Comparison of ENCODE assay signal across 23 mouse cellular contexts in the genomic region with DNA sequence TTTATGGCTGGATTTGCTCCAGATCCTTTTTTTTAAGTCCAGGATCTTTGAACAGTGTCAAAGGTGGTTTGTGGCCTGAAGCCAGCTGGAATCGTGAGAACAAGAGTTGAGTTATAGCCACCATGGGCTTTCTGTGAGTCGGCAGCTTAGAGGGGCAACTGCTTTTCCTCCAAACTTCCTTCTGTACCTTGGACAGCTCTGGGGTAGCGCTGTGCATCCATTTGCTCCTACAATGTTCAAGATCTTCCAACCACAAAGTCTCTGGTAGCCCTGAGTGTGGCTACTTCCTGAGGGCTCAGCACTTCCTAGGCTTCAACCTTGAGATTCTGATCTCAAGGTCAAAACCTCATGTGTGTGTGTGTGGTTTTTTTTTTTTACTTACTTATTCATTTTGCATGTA.
DNase-seq lines count a peak whose midpoint lies in the region; ATAC-seq lines count a peak whose summit lies in the region.
"Had no signal": no experiment of that assay in that cellular context is flagged by ENCODE, and none has a peak within 500 bp of the region (broad histone marks: within the 10 kb centered on the region; RNA-seq: fewer than 3 reads in every experiment).

No protein-coding gene starts in this region.

- peak; percentile 53 for DNase-seq in intestine, embryonic 14.5 days (ENCODE audit: low spot score)
- DNase-seq in 3T3-L1 (ENCODE audit: low read depth, low spot score) (peak; percentile 2), 416B (ENCODE audit: low read depth) (peak; percentile 61), NIH3T3 (ENCODE audit: low read depth) (peak; percentile 8)
- DNase-seq in adrenal gland, adult 2 months: no peak
- DNase-seq: adrenal gland, adult 8-10 months; adrenal gland, postnatal 36 days; cerebellum, adult 2 months; cerebellum, postnatal 10 days; gastrocnemius, adult 2 months; gastrocnemius, postnatal 25 days; heart, postnatal 4 days; kidney, adult 9 months had no signal

- no peak overlapping the region for H3K27ac ChIP-seq in intestine, embryonic 14.5 days (ENCODE audit: low read depth)
- H3K27ac ChIP-seq in intestine, embryonic 15.5 days: no peak overlapping the region
- no peak overlapping the region for H3K27ac ChIP-seq in midbrain, embryonic 16.5 days (ENCODE audit: low read length)
- H3K27ac ChIP-seq: embryonic facial prominence, embryonic 15.5 days; forebrain, embryonic 10.5 days; gastrocnemius, adult 2 months; heart, embryonic 13.5 days; hindbrain, embryonic 12.5 days had no signal

- no peaks in the 10 kb centered on the region for H3K4me1 ChIP-seq in intestine, embryonic 14.5 days (replicated peaks; ENCODE audit: control insufficient read depth, insufficient read depth, low read length)
- H3K4me1 ChIP-seq in intestine, embryonic 15.5 days (replicated peaks): no peaks in the 10 kb centered on the region
- H3K4me1 ChIP-seq in midbrain, embryonic 16.5 days (ENCODE audit: control insufficient read depth, insufficient read depth, low read length): no peaks in the 10 kb centered on the region
- H3K4me1 ChIP-seq: embryonic facial prominence, embryonic 15.5 days; forebrain, embryonic 10.5 days; heart, embryonic 13.5 days; hindbrain, embryonic 12.5 days had no signal

- H3K36me3 ChIP-seq in intestine, embryonic 14.5 days (ENCODE audit: control insufficient read depth, insufficient read depth, low read length): no peaks in the 10 kb centered on the region
- H3K36me3 ChIP-seq in intestine, embryonic 15.5 days: no peaks in the 10 kb centered on the region
- H3K36me3 ChIP-seq in midbrain, embryonic 16.5 days (ENCODE audit: control insufficient read depth, insufficient read depth, low read length): no peaks in the 10 kb centered on the region
- H3K36me3 ChIP-seq: embryonic facial prominence, embryonic 15.5 days; forebrain, embryonic 10.5 days; heart, embryonic 13.5 days; hindbrain, embryonic 12.5 days had no signal

- no peak overlapping the region for H3K9ac ChIP-seq in intestine, embryonic 14.5 days (ENCODE audit: low read length)
- no peak overlapping the region for H3K9ac ChIP-seq in intestine, embryonic 15.5 days
- H3K9ac ChIP-seq in midbrain, embryonic 16.5 days (ENCODE audit: low read depth, low read length): no peak overlapping the region
- H3K9ac ChIP-seq: embryonic facial prominence, embryonic 15.5 days; heart, embryonic 13.5 days; hindbrain, embryonic 12.5 days had no signal

- H3K9me3 ChIP-seq in intestine, embryonic 14.5 days (ENCODE audit: control insufficient read depth, low read length): no peaks in the 10 kb centered on the region
- no peaks in the 10 kb centered on the region for H3K9me3 ChIP-seq in intestine, embryonic 15.5 days
- no peaks in the 10 kb centered on the region for H3K9me3 ChIP-seq in midbrain, embryonic 16.5 days (replicated peaks; ENCODE audit: control insufficient read depth, low read length, poor library complexity, severe bottlenecking)
- H3K9me3 ChIP-seq: embryonic facial prominence, embryonic 15.5 days; forebrain, embryonic 10.5 days; heart, embryonic 13.5 days; hindbrain, embryonic 12.5 days had no signal

- H3K4me3 ChIP-seq in intestine, embryonic 14.5 days (ENCODE audit: low read depth, low read length): no peak overlapping the region
- H3K4me3 ChIP-seq in intestine, embryonic 15.5 days (replicated peaks): no peak overlapping the region
- no peak overlapping the region for H3K4me3 ChIP-seq in midbrain, embryonic 16.5 days (ENCODE audit: low read depth, low read length)
- H3K4me3 ChIP-seq: embryonic facial prominence, embryonic 15.5 days; erythroblast, embryonic 14.5 days; forebrain, embryonic 10.5 days; gastrocnemius, adult 2 months; heart, embryonic 13.5 days; hindbrain, embryonic 12.5 days had no signal

- ATAC-seq in intestine, embryonic 14.5 days (replicated peaks; ENCODE audit: low FRiP score, low TSS enrichment, low read depth): no peak
- no peak for ATAC-seq in intestine, embryonic 15.5 days
- ATAC-seq in midbrain, embryonic 16.5 days: no peak
- ATAC-seq: forebrain, embryonic 14.5 days; hindbrain, embryonic 16.5 days; intestine, postnatal 0 days had no signal

- H3K27me3 ChIP-seq in intestine, embryonic 14.5 days (replicated peaks; ENCODE audit: control insufficient read depth, insufficient read depth, low read length): no peaks in the 10 kb centered on the region
- no peaks in the 10 kb centered on the region for H3K27me3 ChIP-seq in intestine, embryonic 15.5 days (replicated peaks)
- no peaks in the 10 kb centered on the region for H3K27me3 ChIP-seq in midbrain, embryonic 16.5 days (ENCODE audit: control insufficient read depth, insufficient read depth, low read depth, low read length)
- H3K27me3 ChIP-seq: embryonic facial prominence, embryonic 15.5 days; heart, embryonic 13.5 days; hindbrain, embryonic 12.5 days had no signal

- H3K4me2 ChIP-seq in intestine, embryonic 14.5 days (ENCODE audit: low read length): no peak overlapping the region
- H3K4me2 ChIP-seq in intestine, embryonic 15.5 days (replicated peaks): no peak overlapping the region
- no peak overlapping the region for H3K4me2 ChIP-seq in midbrain, embryonic 16.5 days (ENCODE audit: low read length)
- H3K4me2 ChIP-seq: embryonic facial prominence, embryonic 15.5 days; heart, embryonic 13.5 days; hindbrain, embryonic 12.5 days had no signal

- 56% methylated on average over 3 of the region's 3 CpGs for WGBS in intestine, embryonic 14.5 days
- WGBS in intestine, embryonic 15.5 days: 54% methylated on average over 3 of the region's 3 CpGs
- 83% methylated on average over 3 of the region's 3 CpGs for WGBS in midbrain, embryonic 16.5 days
